Mouse (Mus musculus) bone marrow macrophage, adult 2 months (primary cell): ENCODE data around the gene Macrod2.

ENCODE experiments used
- CTCF ChIP-seq: IDR thresholded peaks from 2 replicates; pipeline ENCODE4 v1.5.1; 2012; ENCODE audit warnings: low read depth, mild to moderate bottlenecking, low read length, moderate library complexity
- POLR2A ChIP-seq: IDR thresholded peaks from 2 replicates; pipeline ENCODE4 v1.6.1; 2012; ENCODE audit warnings: mild to moderate bottlenecking, low read depth, low read length, borderline replicate concordance

DNA sequence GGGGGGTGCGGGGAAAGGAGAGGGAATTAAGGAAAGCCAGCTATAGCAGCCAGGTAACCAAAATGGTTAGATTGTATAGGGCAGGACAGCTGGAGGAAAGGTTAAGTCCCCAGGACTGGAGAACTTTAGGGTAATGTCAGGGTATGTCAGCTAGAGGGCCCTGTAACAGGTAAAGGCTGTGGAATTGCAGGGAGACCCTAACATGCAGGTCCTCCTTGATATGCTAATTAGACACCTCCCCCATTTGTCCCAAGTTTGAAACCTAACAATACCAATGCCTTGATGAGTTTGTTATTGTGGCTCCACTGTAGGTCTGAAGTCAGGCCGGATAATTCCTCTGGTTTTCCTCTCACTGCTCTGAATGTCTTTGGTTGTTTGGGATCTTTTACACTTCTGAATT lies 1948.9 kb downstream of the Macrod2 start:
- TF ChIP-seq CTCF (no peak), POLR2A (no peak)
